Mouse (Mus musculus): ENCODE data around the gene Prkd1.

GRCm38 (mm10) chr12:50560536-50560935, 88.4 kb downstream of the Prkd1 start:
- TF ChIP-seq CTCF (IDR thresholded peaks at IDR 0.05; ENCODE audit: control insufficient read depth, insufficient read depth, insufficient read length) (no peak), MYOD1 (IDR thresholded peaks at IDR 0.05; ENCODE audit: control insufficient read depth, insufficient read length, low read depth) (no peak), MAX (IDR thresholded peaks at IDR 0.05) (no peak), CEBPB (IDR thresholded peaks at IDR 0.05; ENCODE audit: low read depth) (no peak), USF1 (IDR thresholded peaks at IDR 0.05; ENCODE audit: low read depth) (no peak), MYOG (IDR thresholded peaks at IDR 0.05; ENCODE audit: control insufficient read depth, extremely low read depth, insufficient read length) (no peak)
